Mouse (Mus musculus) embryonic facial prominence, embryonic 12.5 days (tissue): ENCODE data around the gene Nat8f5. TPM values are rescaled to one million over a fixed set of nuclear protein-coding genes. Genes with fewer than 3 reads are reported as not detected.
"Not testable (repeated sequence)": the region's sequence is repeated elsewhere in the genome, so short reads cannot be mapped to it uniquely, and the experiment has no call there.

ENCODE experiments used
- ATAC-seq: fragments of 200-750 bp; cut with Nextera tagmentation; 2 replicates; pipeline ENCODE4 v1.8.0; 2017; ENCODE audit not compliant: insufficient number of reproducible peaks, insufficient read depth, low FRiP score, low TSS enrichment
- H3K27ac ChIP-seq: fragments of 300-500 bp; sonication (generic); 2 replicates; pipeline ENCODE4 v1.5.1; 2016; ENCODE audit warnings: mild to moderate bottlenecking
- H3K27me3 ChIP-seq: fragments of 300-500 bp; sonication (generic); 2 replicates; pipeline ENCODE4 v1.6.1; 2016; ENCODE audit warnings: mild to moderate bottlenecking, moderate library complexity
- H3K36me3 ChIP-seq: fragments of 300-500 bp; sonication (generic); 2 replicates; pipeline ENCODE4 v1.6.1; 2016; ENCODE audit warnings: mild to moderate bottlenecking
- H3K4me1 ChIP-seq: fragments of 300-500 bp; sonication (generic); 2 replicates; pipeline ENCODE4 v1.6.1; 2016
- H3K4me2 ChIP-seq: fragments of 300-500 bp; sonication (generic); replicated peaks from 2 replicates; pipeline ENCODE4 v1.6.1; 2016; ENCODE audit warnings: mild to moderate bottlenecking, moderate library complexity
- H3K4me3 ChIP-seq: fragments of 300-500 bp; sonication (generic); 2 replicates; pipeline ENCODE4 v1.5.1; 2016; ENCODE audit warnings: mild to moderate bottlenecking
- H3K9ac ChIP-seq: fragments of 300-500 bp; sonication (generic); 2 replicates; pipeline ENCODE4 v1.6.1; 2016; ENCODE audit warnings: mild to moderate bottlenecking, moderate library complexity
- H3K9me3 ChIP-seq: fragments of 300-500 bp; sonication (generic); 2 replicates; pipeline ENCODE4 v1.6.1; 2016; ENCODE audit warnings: mild to moderate bottlenecking, moderate library complexity
- WGBS: fragments of 180-500 bp; shearing (Covaris S2); methylation state at CpG from one replicate; pipeline ENCODE4 v1.1.7; 2016; 5-methylcytosine and 5-hydroxymethylcytosine counted together
- polyA plus RNA-seq: library from polyadenylated mRNA; unstranded; fragments of >200 nt; fragmentation: Nextera tagmentation; extraction: Ambion mirVana; gene quantifications from 2 replicates; pipeline ENCODE4 v1.2.1, GENCODE M21; 2016

Nat8f5 gene
- polyA plus RNA-seq, 1 experiment from 2014 or later = not detected

GRCm38 (mm10) chr6:85834504-85835100 lies 13.8 kb upstream of the Nat8f5 start:
- ATAC-seq, H3K4me2 ChIP-seq, H3K27me3 ChIP-seq, H3K36me3 ChIP-seq, H3K4me3 ChIP-seq, H3K27ac ChIP-seq, H3K9ac ChIP-seq, H3K4me1 ChIP-seq, H3K9me3 ChIP-seq: not testable (repeated sequence)

GRCm38 (mm10) chr6:85831796-85832321 lies 11.1 kb upstream of the Nat8f5 start, which contains the start of gene Nat8:
Nat8 (minus strand) TSS chr6:85832082.
- Histone ChIP-seq H3K27me3 (no peaks in the 10 kb centered on the region), H3K4me3 (no peak within 1 kb of the TSS), H3K4me1 (no peaks in the 10 kb centered on the region), H3K9ac (no peak within 1 kb of the TSS), H3K36me3 (no peaks in the 10 kb centered on the region), H3K4me2 (no peak within 1 kb of the TSS), H3K9me3 (no peaks in the 10 kb centered on the region), H3K27ac (no peak within 1 kb of the TSS)
- 82% methylated on average over 7 of the region's 7 CpGs for WGBS
- ATAC-seq = no peak

- 50% methylated on average over 1 of the region's 1 CpGs for WGBS
Observed at GRCm38 (mm10) chr6:85829462-85829861, 8.7 kb upstream of the Nat8f5 start.

GRCm38 (mm10) chr6:85825886-85826285 lies 5.1 kb upstream of the Nat8f5 start:
- H3K9me3 ChIP-seq = no peaks in the 10 kb centered on the region
- H3K27ac ChIP-seq = no peak overlapping the region
- no peaks in the 10 kb centered on the region for H3K4me1 ChIP-seq
- no peak overlapping the region for H3K4me3 ChIP-seq
- 91% methylated on average over 2 of the region's 2 CpGs for WGBS
- H3K4me2 ChIP-seq = no peak overlapping the region
- H3K36me3 ChIP-seq = no peaks in the 10 kb centered on the region
- ATAC-seq = no peak
- H3K27me3 ChIP-seq = no peaks in the 10 kb centered on the region
- H3K9ac ChIP-seq = no peak overlapping the region

More at GRCm38 (mm10) chr6:85829462-85829861, 8.7 kb upstream of the Nat8f5 start:
- H3K36me3 ChIP-seq = no peaks in the 10 kb centered on the region
- ATAC-seq = no peak
- no peaks in the 10 kb centered on the region for H3K27me3 ChIP-seq
- no peaks in the 10 kb centered on the region for H3K9me3 ChIP-seq
- no peak overlapping the region for H3K27ac ChIP-seq
- H3K4me1 ChIP-seq = no peaks in the 10 kb centered on the region
- no peak overlapping the region for H3K4me3 ChIP-seq
- H3K4me2 ChIP-seq = no peak overlapping the region
- H3K9ac ChIP-seq = no peak overlapping the region

- H3K4me1 ChIP-seq = no peaks in the 10 kb centered on the region
- ATAC-seq = no peak
- no peaks in the 10 kb centered on the region for H3K27me3 ChIP-seq
- H3K9me3 ChIP-seq = no peaks in the 10 kb centered on the region
- no peaks in the 10 kb centered on the region for H3K36me3 ChIP-seq
- WGBS = 91% methylated on average over 1 of the region's 1 CpGs
- H3K27ac ChIP-seq = no peak overlapping the region
- no peak overlapping the region for H3K4me2 ChIP-seq
- H3K9ac ChIP-seq = no peak overlapping the region
- H3K4me3 ChIP-seq = no peak overlapping the region
Observed at GRCm38 (mm10) chr6:85823382-85824090, 2.8 kb upstream of the Nat8f5 start.

GRCm38 (mm10) chr6:85822286-85822685 lies 1.5 kb upstream of the Nat8f5 start:
- ATAC-seq = no peak
- H3K9ac ChIP-seq = no peak overlapping the region
- no peaks in the 10 kb centered on the region for H3K4me1 ChIP-seq
- no peaks in the 10 kb centered on the region for H3K36me3 ChIP-seq
- no peaks in the 10 kb centered on the region for H3K27me3 ChIP-seq
- no peaks in the 10 kb centered on the region for H3K9me3 ChIP-seq
- no peak overlapping the region for H3K4me2 ChIP-seq
- H3K27ac ChIP-seq = no peak overlapping the region
- no peak overlapping the region for H3K4me3 ChIP-seq
- WGBS = 79% methylated on average over 4 of the region's 4 CpGs

GRCm38 (mm10) chr6:85818338-85818737 lies 2.4 kb downstream of the Nat8f5 start:
- no peaks in the 10 kb centered on the region for H3K9me3 ChIP-seq
- H3K4me2 ChIP-seq = no peak overlapping the region
- H3K27ac ChIP-seq = no peak overlapping the region
- no peaks in the 10 kb centered on the region for H3K36me3 ChIP-seq
- no peaks in the 10 kb centered on the region for H3K4me1 ChIP-seq
- no peak for ATAC-seq
- no peaks in the 10 kb centered on the region for H3K27me3 ChIP-seq
- no peak overlapping the region for H3K4me3 ChIP-seq
- no peak overlapping the region for H3K9ac ChIP-seq
- 53% methylated on average over 1 of the region's 1 CpGs for WGBS

- Histone ChIP-seq H3K9me3 (no peaks in the 10 kb centered on the region), H3K27me3 (no peaks in the 10 kb centered on the region), H3K4me2 (no peak overlapping the region), H3K9ac (no peak overlapping the region), H3K4me3 (no peak overlapping the region), H3K36me3 (no peaks in the 10 kb centered on the region), H3K4me1 (no peaks in the 10 kb centered on the region), H3K27ac (no peak overlapping the region)
- ATAC-seq = no peak
- WGBS = 82% methylated on average over 2 of the region's 2 CpGs
Observed at GRCm38 (mm10) chr6:85813339-85813738, 7.4 kb downstream of the Nat8f5 start.

GRCm38 (mm10) chr6:85810942-85811537 lies 9.7 kb downstream of the Nat8f5 start:
- 54% methylated on average over 3 of the region's 3 CpGs for WGBS
- ATAC-seq, H3K4me1 ChIP-seq, H3K27me3 ChIP-seq, H3K4me3 ChIP-seq, H3K36me3 ChIP-seq, H3K9ac ChIP-seq, H3K4me2 ChIP-seq, H3K27ac ChIP-seq, H3K9me3 ChIP-seq: not testable (repeated sequence)

- ATAC-seq, H3K4me1 ChIP-seq, H3K27me3 ChIP-seq, H3K36me3 ChIP-seq, H3K4me3 ChIP-seq, H3K9ac ChIP-seq, H3K27ac ChIP-seq, H3K9me3 ChIP-seq, H3K4me2 ChIP-seq: not testable (repeated sequence)
- WGBS = 73% methylated on average over 3 of the region's 3 CpGs
Observed at GRCm38 (mm10) chr6:85810514-85810913, 10.3 kb downstream of the Nat8f5 start.

GRCm38 (mm10) chr6:85809784-85810183 lies 11.0 kb downstream of the Nat8f5 start:
- not testable (repeated sequence) for H3K27me3 ChIP-seq, ATAC-seq
- 71% methylated on average over 3 of the region's 3 CpGs for WGBS

GRCm38 (mm10) chr6:85803180-85803579 lies 17.6 kb downstream of the Nat8f5 start:
- H3K36me3 ChIP-seq, H3K9me3 ChIP-seq, H3K27ac ChIP-seq, H3K4me1 ChIP-seq, H3K4me2 ChIP-seq, H3K9ac ChIP-seq, ATAC-seq, H3K4me3 ChIP-seq, H3K27me3 ChIP-seq: not testable (repeated sequence)
- WGBS = 81% methylated on average over 5 of the region's 5 CpGs

More at GRCm38 (mm10) chr6:85809784-85810183, 11.0 kb downstream of the Nat8f5 start:
- not testable (repeated sequence) for H3K4me3 ChIP-seq, H3K4me1 ChIP-seq, H3K27ac ChIP-seq, H3K4me2 ChIP-seq, H3K9ac ChIP-seq, H3K36me3 ChIP-seq, H3K9me3 ChIP-seq
